Mouse (Mus musculus) kidney, embryonic 15.5 days (tissue): ENCODE results near the gene 1700125H20Rik. TPM values are rescaled to one million over a fixed set of nuclear protein-coding genes. Genes with fewer than 3 reads are reported as not detected.

Experiments used
- polyA plus RNA-seq: library from polyadenylated mRNA; unstranded; fragments of >200 nt; fragmentation: Nextera tagmentation; extraction: Ambion mirVana; gene quantifications from 2 replicates; pipeline ENCODE4 v1.2.1, GENCODE M21; 2015

The 1700125H20Rik gene
- polyA plus RNA-seq, 1 experiment from 2014 or later: 0.32 TPM

Other genes starting within 250 kb of the 1700125H20Rik start
- gene Car4, start 212.6 kb upstream of the 1700125H20Rik start, polyA plus RNA-seq: 66.2 and 71.2 TPM in 2 replicates
- gene Usp32, start 30.2 kb upstream of the 1700125H20Rik start, polyA plus RNA-seq: 3.6 and 5.9 TPM in 2 replicates
- gene Appbp2, start 64.7 kb downstream of the 1700125H20Rik start, polyA plus RNA-seq: 45.4 and 46.7 TPM in 2 replicates
- gene Ppm1d, start 140.8 kb downstream of the 1700125H20Rik start, polyA plus RNA-seq: 19.2 and 20.2 TPM in 2 replicates
- gene Bcas3, start 182.8 kb downstream of the 1700125H20Rik start, polyA plus RNA-seq: 26.2 and 28.2 TPM in 2 replicates